Mouse (Mus musculus) limb, embryonic 10.5 days (tissue): ENCODE results near the gene Washc4. TPM values are rescaled to one million over a fixed set of nuclear protein-coding genes. Genes with fewer than 3 reads are reported as not detected.

Experiments
- polyA plus RNA-seq: library from polyadenylated mRNA; unstranded; fragments of >200 nt; fragmentation: Nextera tagmentation; extraction: Ambion mirVana; gene quantifications from 2 replicates; pipeline ENCODE4 v1.2.1, GENCODE M21; 2016

The Washc4 gene
- polyA plus RNA-seq, 1 experiment from 2014 or later, result 32.3 TPM

Other genes starting within 250 kb of the Washc4 start
- gene Slc41a2, start 205.9 kb upstream of the Washc4 start, polyA plus RNA-seq, result 0.25 and 0.41 TPM in 2 replicates
- 1.2 and 1.4 TPM in 2 replicates for gene D10Wsu102e, start 183.5 kb upstream of the Washc4 start, polyA plus RNA-seq
- gene Aldh1l2, start 9.6 kb upstream of the Washc4 start, polyA plus RNA-seq, result 0.87 and 0.90 TPM in 2 replicates
- 28.7 and 41.0 TPM in 2 replicates for gene Appl2, start 105.0 kb downstream of the Washc4 start, polyA plus RNA-seq
- gene 1500009L16Rik, start 179.1 kb downstream of the Washc4 start, polyA plus RNA-seq, result 36.9 and 46.6 TPM in 2 replicates